Mouse (Mus musculus) natural killer cell, adult 2 months (primary cell): ENCODE data around the gene Edem1.

Experiments
- DNase-seq, 2 experiments: peaks; one replicate each; pipeline ENCODE4 v3.0.0; 2022; ENCODE audit warnings: low spot score in 2 of 2

Gene Edem1

DNA sequence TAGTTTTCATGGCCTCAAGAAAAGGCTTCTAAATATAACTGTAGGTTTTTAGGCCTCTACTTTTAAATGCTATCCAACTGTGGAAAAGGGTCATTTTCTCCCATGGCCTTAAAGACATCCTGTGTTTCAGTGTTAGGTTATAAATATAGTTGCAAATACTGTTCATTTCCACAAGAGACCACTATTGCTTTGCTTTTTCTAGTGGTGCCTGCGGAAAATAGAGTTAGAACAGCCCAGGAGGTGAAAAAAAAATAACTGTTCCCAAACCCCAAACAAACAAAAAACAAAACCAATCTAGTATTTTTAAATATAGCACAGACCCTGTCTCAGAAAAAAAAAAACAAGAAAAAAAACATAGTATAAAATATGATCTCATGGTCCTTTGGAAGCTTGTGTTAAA lies 46.9 kb downstream of the Edem1 start:
- no peak for DNase-seq

DNA sequence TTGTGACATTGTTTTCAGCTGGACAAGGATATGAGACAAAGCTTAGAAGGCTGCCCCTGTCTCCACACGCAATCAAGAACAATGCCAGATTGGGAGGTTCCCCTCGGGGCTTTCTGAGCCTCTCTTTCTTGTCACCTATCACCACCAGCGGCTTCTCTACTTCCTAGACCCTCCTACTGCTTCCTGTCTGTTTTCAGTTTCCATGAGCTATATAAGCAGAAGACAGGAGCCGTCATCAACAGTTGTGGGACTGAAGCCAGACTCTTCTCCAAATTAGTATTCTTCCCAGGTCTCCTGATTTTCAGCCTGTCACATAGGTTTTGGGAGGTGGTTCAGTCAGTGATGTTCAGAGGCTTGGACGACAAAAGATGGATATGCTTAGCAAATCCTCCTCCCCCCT lies 47.6 kb downstream of the Edem1 start:
- peak; percentile 65 to 79 for DNase-seq

DNA sequence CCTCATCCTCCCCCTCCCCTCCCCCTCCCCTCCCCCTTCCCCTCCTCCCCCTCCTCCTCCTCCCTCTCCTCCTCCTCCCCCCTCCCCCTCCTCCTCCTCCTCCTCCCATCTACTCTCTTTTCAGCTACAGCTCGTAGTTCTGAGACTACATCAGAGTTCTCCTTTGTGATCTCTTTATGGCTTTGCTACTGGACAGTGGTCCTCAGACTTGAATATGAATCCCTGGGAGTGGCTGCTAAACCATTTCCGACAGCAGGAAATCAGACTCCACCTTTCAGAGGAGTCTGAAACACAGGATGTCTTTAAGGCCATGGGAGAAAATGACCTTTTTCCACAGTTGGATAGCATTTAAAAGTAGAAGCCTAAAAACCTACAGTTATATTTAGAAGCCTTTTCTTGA lies 48.0 kb downstream of the Edem1 start:
- no peak for DNase-seq

DNA sequence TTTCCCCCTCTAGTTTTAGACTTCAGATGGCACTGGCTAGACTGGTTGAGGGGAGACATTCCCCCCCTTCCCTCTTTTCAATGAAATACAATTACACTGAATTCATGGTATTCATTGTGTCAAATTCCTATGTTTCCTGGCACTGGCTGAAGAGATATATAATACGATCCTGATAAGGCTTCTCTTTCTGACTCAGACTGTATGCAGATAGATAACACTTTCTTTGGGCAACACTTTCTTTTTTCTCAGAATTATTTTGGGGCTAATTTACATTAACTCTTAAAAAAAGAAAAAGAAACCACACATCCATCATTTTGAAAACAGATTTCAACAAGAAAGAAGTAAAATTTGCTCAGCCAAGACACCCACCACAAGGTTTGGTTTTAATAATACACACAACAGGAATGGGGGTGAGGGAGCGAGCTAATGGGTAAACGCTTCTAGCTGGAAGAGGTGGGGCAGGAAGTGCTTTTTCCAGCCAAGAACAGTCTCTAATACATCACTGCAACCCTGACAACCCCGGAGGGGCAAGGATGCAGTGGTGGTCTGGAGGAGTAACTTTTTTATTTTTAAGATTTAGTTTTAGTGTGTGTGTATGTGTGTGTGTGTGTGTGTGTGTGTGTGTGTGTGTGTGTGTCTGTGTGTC lies 52.0 kb downstream of the Edem1 start:
- no peak for DNase-seq

DNA sequence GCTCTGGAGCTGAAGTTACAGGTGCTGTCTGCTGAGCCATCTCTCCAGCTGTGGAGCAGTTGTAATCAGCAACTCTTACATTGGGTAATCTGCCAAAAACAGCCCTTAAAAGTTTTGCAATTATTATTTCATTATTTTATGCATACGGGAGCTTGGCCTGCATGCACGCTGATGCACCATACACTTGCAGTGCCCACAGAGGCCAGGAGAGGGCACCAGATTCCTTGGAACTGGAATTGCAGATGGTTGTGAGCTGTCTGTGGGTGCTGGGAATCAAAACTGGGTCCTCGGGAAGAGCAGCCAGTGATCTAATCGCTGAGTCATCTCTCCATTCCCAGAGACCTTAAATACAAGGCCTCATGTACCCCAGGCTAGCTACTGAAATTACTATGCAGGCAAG lies 52.6 kb downstream of the Edem1 start:
- DNase-seq: no peak

DNA sequence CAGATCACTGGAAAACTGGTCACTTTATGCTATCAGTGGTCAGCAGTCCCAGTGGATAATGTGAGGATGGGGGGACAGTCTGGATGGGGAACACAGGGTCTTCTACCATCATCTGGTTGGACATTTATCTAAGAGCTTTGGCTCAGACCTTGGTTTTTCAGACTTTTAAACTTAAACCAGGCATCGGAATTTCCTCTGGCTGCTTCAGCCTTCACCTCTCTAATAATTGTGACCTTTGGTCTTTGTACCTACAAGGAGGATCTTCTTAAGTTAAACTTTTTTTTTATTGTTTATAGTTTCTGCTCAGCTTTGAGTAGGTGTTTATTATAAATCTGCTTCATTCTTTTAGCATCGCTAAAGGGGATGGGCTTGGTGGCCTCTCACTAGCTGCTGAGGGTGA lies 55.4 kb downstream of the Edem1 start:
- no peak for DNase-seq

DNA sequence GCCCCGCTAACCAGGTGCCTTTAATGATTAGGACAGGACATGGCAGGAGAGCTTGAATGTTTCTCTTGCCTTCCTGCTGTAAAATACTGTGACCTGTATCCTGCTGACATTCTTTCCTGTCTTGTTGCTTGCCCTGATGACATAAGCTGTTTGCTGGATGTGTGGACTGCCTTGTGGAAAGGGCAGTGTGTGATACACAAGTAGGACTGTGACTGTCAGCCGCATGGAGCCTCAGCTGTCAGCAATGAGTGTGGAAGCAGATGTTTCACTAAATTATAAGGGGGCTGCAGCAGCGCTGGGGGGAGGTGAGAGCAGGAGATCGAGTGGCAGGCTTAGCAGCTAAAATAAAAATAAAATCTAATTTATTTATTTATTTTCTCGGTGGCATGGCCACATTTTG lies 56.2 kb downstream of the Edem1 start:
- no peak for DNase-seq

DNA sequence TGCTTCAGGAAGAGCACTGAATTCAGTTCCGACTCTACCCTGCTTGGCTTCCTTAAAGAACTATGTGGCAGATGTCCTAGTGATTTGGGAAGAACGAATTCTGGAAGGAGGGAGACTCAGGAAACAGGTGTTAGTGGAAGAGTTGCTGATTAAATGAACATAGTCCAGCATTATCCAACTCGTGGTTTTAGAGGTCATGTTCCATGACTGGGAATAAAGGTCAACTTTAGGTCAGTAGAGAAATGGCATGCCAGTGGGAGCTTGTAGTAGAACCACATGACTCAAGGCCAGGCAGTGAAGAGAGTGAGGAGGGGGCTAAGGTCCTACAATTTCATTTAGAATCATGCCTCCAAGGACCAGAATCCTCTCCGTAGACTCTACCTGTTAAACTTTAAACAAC lies 57.9 kb downstream of the Edem1 start:
- no peak for DNase-seq

DNA sequence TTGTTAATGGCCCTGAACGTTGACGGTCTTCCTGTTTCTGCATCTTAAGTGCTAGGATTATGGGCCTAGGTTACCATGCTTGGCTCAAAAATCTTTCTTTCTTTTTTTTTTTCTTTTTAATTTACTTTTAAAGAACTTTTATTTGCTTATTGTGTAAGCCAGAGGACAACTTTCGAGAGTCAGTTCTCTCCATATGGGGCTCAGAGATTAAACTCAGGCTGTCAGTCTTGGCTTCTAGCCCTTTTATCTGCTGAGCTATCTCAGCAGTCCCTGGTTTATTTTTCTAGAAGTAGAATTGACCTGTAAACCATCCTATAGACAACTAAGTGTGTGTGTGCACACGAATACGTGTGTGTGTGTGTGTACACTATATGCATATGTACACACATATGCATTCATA lies 64.1 kb downstream of the Edem1 start:
- no peak for DNase-seq

DNA sequence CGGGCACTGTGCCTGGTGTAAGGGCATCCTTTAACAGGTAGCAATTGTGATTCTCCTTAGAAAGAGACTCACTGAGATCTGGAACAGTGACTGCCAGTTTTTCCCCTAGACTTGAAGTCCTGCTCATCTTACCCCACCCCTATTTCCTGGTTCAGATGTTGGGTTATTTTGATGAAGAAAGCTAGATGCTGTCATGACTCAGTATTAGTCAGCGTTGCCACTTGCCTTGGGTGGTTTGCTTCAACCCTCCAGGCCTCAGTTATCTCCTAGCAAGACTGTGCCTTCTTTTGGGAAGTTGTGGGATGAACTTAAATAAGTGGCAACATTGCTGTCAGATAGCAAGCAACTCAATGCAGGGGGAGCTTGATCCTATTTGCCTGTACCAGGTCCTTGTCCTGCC lies 66.7 kb downstream of the Edem1 start:
- DNase-seq: no peak

DNA sequence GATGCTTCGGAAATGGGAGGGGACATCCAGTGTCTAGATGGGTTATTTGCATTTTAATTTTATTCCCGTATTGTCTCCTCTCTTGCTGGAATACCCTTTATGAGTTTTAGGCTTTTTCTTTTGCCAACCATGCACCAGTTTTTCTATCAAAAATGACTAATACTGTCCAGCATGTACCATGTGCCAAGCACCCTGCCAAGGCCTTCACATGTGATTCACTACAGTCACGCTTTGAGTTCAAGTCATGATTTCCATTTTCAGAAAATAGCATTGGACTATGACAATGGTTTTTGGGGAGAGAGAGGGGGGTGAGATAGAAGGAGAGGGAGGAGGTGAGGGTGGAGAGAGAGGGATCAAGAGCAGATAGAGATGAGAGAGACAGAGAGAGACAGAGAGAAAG lies 67.5 kb downstream of the Edem1 start:
- DNase-seq: no peak

DNA sequence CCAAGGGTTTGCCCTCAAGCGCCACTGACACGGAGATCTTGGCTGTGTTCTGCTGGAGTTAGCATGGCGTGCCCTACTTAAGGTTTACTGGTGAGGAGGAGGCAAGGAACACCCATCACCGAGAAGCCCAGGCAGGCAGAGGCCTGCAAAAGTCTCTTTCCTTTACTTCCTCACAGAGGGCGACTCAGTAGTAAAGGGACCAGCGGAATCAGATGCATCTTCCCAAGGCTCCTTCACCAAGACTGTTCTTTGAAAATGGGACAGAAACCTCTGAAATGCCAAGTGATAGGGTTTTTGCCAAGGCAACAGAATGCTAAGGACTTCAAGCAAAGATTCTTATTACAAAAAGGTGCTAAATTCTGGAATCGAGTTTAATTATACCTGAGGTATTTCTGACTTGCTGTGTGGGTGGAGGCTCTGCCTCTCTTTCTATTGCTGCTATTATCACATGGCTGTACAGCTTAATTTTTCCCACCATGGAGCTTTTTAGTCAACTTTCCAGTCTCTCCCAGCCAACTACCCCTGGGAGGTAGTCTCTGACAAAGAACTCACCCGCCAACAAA lies 68.2 kb downstream of the Edem1 start:
- DNase-seq: no peak

DNA sequence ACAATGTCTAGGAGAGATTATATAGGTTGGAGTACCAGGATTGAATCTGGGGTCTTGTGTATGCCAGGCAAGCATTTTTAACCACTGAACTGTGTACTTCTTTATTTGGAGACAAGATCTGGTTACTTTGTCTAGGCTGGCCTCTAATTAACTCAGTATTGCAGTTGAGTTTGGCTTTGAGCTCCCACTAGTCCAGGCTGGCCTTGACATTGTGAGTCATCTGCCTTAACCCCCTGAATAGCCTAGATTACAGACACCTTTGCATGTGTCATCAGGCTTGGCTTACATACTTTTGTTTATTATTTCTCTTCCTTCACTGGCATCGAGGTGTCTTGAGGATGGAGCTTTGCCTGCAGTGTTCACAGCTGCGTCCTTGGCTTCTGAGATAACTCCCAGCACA lies 70.8 kb downstream of the Edem1 start:
- no peak for DNase-seq

DNA sequence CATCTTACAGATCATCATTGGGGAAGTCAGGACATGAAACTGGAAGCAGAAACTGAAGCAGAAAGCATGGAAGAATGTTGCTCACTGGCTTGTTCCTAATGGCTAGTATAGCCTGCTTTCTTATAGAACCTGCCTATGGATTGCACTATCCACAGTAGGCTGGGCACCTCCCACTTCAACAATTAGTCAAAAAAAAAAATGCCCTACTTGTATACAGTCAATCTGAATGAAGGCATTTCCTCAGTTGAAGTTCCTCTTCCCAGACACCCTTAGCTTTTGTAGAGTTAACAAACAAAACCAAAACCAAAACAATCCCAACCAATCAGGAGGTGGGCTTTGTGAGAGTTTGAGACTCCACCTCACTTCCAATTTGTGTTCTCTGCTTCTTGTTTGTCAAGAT lies 73.7 kb downstream of the Edem1 start:
- no peak for DNase-seq

DNA sequence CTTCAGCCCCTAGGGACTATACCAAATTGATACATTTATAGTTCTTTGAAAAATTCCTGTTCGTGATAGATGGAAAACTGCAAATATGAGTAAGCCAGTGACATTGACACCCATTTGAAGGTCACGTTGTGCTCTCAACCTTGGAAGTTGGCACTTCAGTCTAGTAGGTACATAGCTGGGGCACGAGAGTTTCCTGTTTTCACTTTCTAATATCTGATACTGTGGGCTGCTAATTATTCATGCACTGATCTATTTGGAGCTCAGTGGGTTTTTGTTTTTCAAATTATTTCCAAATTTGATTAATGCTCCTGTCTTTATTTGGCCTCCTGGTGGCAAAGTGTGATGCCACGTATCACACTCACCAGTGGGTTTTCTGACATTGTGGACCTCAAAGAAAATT lies 74.8 kb downstream of the Edem1 start:
- DNase-seq: no peak

DNA sequence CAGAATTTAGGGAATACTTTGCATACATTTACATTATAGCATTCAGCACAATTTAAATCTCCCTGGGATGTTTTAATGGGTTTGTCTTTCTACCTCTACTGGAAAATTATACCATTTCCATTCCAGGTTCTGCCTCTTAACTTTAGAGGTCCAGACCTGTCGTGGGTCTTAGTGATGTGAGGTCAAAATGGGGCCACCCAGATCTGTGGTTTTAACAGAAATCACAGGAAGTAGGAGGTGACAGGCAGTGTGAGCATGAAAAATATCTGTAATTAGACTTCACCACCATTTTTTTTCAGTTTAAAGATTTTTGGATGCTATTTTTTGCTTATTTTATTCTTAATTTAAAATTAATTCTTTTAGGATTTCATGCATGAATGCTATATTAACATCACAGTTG lies 78.1 kb downstream of the Edem1 start:
- DNase-seq: peak; percentile 27 to 39
